Mouse (Mus musculus) lung, embryonic 14.5 days (tissue): ENCODE measurements around the gene Birc2. TPM values are rescaled to one million over a fixed set of nuclear protein-coding genes. Genes with fewer than 3 reads are reported as not detected.
"Not testable (repeated sequence)": the region's sequence is repeated elsewhere in the genome, so short reads cannot be mapped to it uniquely, and the experiment has no call there.

Source experiments
- ATAC-seq: fragments of 200-750 bp; cut with Nextera tagmentation; 2 replicates; pipeline ENCODE4 v1.8.0; 2017; ENCODE audit warnings: mild to moderate bottlenecking, moderate TSS enrichment, moderate library complexity; ENCODE audit not compliant: insufficient read depth
- DNase-seq: peaks from one replicate; pipeline ENCODE4 v3.0.0-alpha.2; 2015
- H3K27ac ChIP-seq: fragments of 300-500 bp; sonication (generic); 2 replicates; pipeline ENCODE4 v1.5.1; 2014; ENCODE audit warnings: low read depth, mild to moderate bottlenecking, moderate library complexity
- H3K27me3 ChIP-seq: fragments of 300-500 bp; sonication (generic); 2 replicates; pipeline ENCODE4 v1.6.1; 2014; ENCODE audit warnings: low read length, control low read depth; ENCODE audit not compliant: insufficient read depth
- H3K36me3 ChIP-seq: fragments of 300-500 bp; sonication (generic); 2 replicates; pipeline ENCODE4 v1.6.1; 2014; ENCODE audit warnings: control low read depth; ENCODE audit not compliant: insufficient read depth
- H3K4me1 ChIP-seq: fragments of 300-500 bp; sonication (generic); 2 replicates; pipeline ENCODE4 v1.6.1; 2014; ENCODE audit warnings: antibody characterized with exemption, control low read depth; ENCODE audit not compliant: insufficient read depth
- H3K4me2 ChIP-seq: fragments of 300-500 bp; sonication (generic); 2 replicates; pipeline ENCODE4 v1.6.1; 2014; ENCODE audit warnings: mild to moderate bottlenecking
- H3K4me3 ChIP-seq: fragments of 300-500 bp; sonication (generic); 2 replicates; pipeline ENCODE4 v1.5.1; 2014; ENCODE audit warnings: low read depth, low read length
- H3K9ac ChIP-seq: fragments of 300-500 bp; sonication (generic); 2 replicates; pipeline ENCODE4 v1.6.1; 2014
- H3K9me3 ChIP-seq: fragments of 300-500 bp; sonication (generic); 2 replicates; pipeline ENCODE4 v1.6.1; 2016; ENCODE audit warnings: low read depth, low read length, control low read depth
- CTCF ChIP-seq: IDR thresholded peaks from 2 replicates; pipeline ENCODE4 v1.5.1; 2016; ENCODE audit warnings: antibody characterized with exemption, low read depth
- WGBS: fragments of 180-500 bp; shearing (Covaris S2); extraction: QIAGEN DNeasy Blood & Tissue Kit; methylation state at CpG from one replicate; pipeline ENCODE4 v1.1.7; 2014; 5-methylcytosine and 5-hydroxymethylcytosine counted together
- polyA plus RNA-seq: library from polyadenylated mRNA; unstranded; fragments of >200 nt; fragmentation: Nextera tagmentation; extraction: Ambion mirVana; gene quantifications from 2 replicates; pipeline ENCODE4 v1.2.1, GENCODE M21; 2014

Gene Birc2
- polyA plus RNA-seq, 1 experiment from 2014 or later: 36.2 TPM

GRCm38 (mm10) chr9:7871316-7872043 lies 34.6 kb upstream of the Birc2 start:
- Histone ChIP-seq H3K36me3 (no peaks in the 10 kb centered on the region), H3K9ac (no peak overlapping the region), H3K4me2 (peak overlapping the region; percentile 85; the same call in 1 of the 2 replicates), H3K27me3 (no peaks in the 10 kb centered on the region), H3K27ac (peak overlapping the region; percentile 42; the same call in 1 of the 2 replicates), H3K9me3 (no peaks in the 10 kb centered on the region), H3K4me3 (no peak overlapping the region), H3K4me1 (no peaks in the 10 kb centered on the region)
- DNase-seq (peak; percentile 4), ATAC-seq (peak; percentile 8; the same call in 1 of the 2 replicates)
- WGBS: 54% methylated on average over 4 of the region's 4 CpGs
- TF ChIP-seq CTCF: no peak

- ATAC-seq (no peak), DNase-seq (peak; percentile 8)
- TF ChIP-seq CTCF: no peak
- Histone ChIP-seq H3K27me3 (no peaks in the 10 kb centered on the region), H3K9ac (no peak overlapping the region), H3K9me3 (no peaks in the 10 kb centered on the region), H3K4me1 (no peaks in the 10 kb centered on the region), H3K36me3 (no peaks in the 10 kb centered on the region), H3K4me3 (no peak overlapping the region), H3K4me2 (no peak overlapping the region), H3K27ac (peak overlapping the region; percentile 42; the same call in 1 of the 2 replicates)
- WGBS: 72% methylated on average over 10 of the region's 10 CpGs
Observed at GRCm38 (mm10) chr9:7870556-7871315, 33.9 kb upstream of the Birc2 start.

- TF ChIP-seq CTCF: no peak
- Histone ChIP-seq H3K4me2 (no peak overlapping the region), H3K9me3 (no peaks in the 10 kb centered on the region), H3K4me3 (no peak overlapping the region), H3K27me3 (no peaks in the 10 kb centered on the region), H3K4me1 (no peaks in the 10 kb centered on the region), H3K36me3 (no peaks in the 10 kb centered on the region), H3K9ac (no peak overlapping the region), H3K27ac (no peak overlapping the region)
- DNase-seq (peak; percentile 44), ATAC-seq (no peak)
- WGBS: 82% methylated on average over 4 of the region's 4 CpGs
Observed at GRCm38 (mm10) chr9:7868838-7869491, 32.1 kb upstream of the Birc2 start.

GRCm38 (mm10) chr9:7867981-7868380 lies 31.1 kb upstream of the Birc2 start:
- Histone ChIP-seq H3K4me1 (no peaks in the 10 kb centered on the region), H3K27me3 (no peaks in the 10 kb centered on the region), H3K9me3 (no peaks in the 10 kb centered on the region), H3K4me2 (no peak overlapping the region), H3K9ac (no peak overlapping the region), H3K4me3 (no peak overlapping the region), H3K27ac (no peak overlapping the region), H3K36me3 (no peaks in the 10 kb centered on the region)
- TF ChIP-seq CTCF: no peak
- WGBS: 93% methylated on average over 3 of the region's 3 CpGs
- no peak for DNase-seq
- no peak for ATAC-seq

- WGBS: 77% methylated on average over 2 of the region's 2 CpGs
- H3K27me3 ChIP-seq, ATAC-seq, H3K36me3 ChIP-seq, DNase-seq, H3K4me2 ChIP-seq, H3K9me3 ChIP-seq, H3K9ac ChIP-seq, H3K4me3 ChIP-seq, H3K4me1 ChIP-seq, H3K27ac ChIP-seq: not testable (repeated sequence)
Observed at GRCm38 (mm10) chr9:7866981-7867380, 30.1 kb upstream of the Birc2 start.

GRCm38 (mm10) chr9:7860976-7861375 lies 24.1 kb upstream of the Birc2 start:
- no peak for DNase-seq
- Histone ChIP-seq H3K27ac (no peak overlapping the region), H3K27me3 (no peaks in the 10 kb centered on the region), H3K36me3 (no peaks in the 10 kb centered on the region), H3K4me3 (no peak overlapping the region), H3K9ac (no peak overlapping the region), H3K4me1 (no peaks in the 10 kb centered on the region), H3K4me2 (no peak overlapping the region), H3K9me3 (no peaks in the 10 kb centered on the region)
- WGBS: 78% methylated on average over 5 of the region's 5 CpGs
- no peak for ATAC-seq
- TF ChIP-seq CTCF: no peak

- Histone ChIP-seq H3K4me2 (no peak overlapping the region), H3K9ac (no peak overlapping the region), H3K27ac (no peak overlapping the region), H3K27me3 (no peaks in the 10 kb centered on the region), H3K4me3 (no peak overlapping the region), H3K36me3 (no peaks in the 10 kb centered on the region), H3K4me1 (no peaks in the 10 kb centered on the region), H3K9me3 (no peaks in the 10 kb centered on the region)
- ATAC-seq (no peak; the same call in 1 of the 2 replicates), DNase-seq (no peak)
- 42% methylated on average over 3 of the region's 3 CpGs for WGBS
- no peak for TF ChIP-seq CTCF
Observed at GRCm38 (mm10) chr9:7855912-7856311, 19.0 kb upstream of the Birc2 start.
